Mouse (Mus musculus) CD4-positive, CD25-positive, alpha-beta regulatory T cell, adult 4 months (primary cell): ENCODE measurements around the gene Erc2. TPM values are rescaled to one million over a fixed set of nuclear protein-coding genes. Genes with fewer than 3 reads are reported as not detected.

Experiments
- ATAC-seq: one replicate; pipeline ENCODE4 v1.8.0; 2017
- polyA plus RNA-seq, 2 experiments: library from polyadenylated mRNA; unstranded; fragments of 100-300 nt; shearing (Covaris generic); gene quantifications; one replicate each; pipeline ENCODE4 v1.2.1; 2017

The Erc2 gene
- polyA plus RNA-seq, 2 experiments from 2014 or later: 0.38 TPM; not detected in 1

GRCm38 (mm10) chr14:28469696-28470095 is 847.5 kb downstream of the Erc2 start:
- ATAC-seq: no peak

GRCm38 (mm10) chr14:28470212-28470611 is 848.0 kb downstream of the Erc2 start:
- no peak for ATAC-seq

GRCm38 (mm10) chr14:28475012-28475411 is 852.8 kb downstream of the Erc2 start:
- no peak for ATAC-seq

- ATAC-seq: no peak
These were observed 853.2 kb downstream of the Erc2 start for GRCm38 (mm10) chr14:28475421-28475820.

- no peak for ATAC-seq
These were observed 854.5 kb downstream of the Erc2 start for GRCm38 (mm10) chr14:28476746-28477145.

GRCm38 (mm10) chr14:28480866-28481265 is 858.6 kb downstream of the Erc2 start:
- ATAC-seq: no peak

- no peak for ATAC-seq
These were observed 871.6 kb downstream of the Erc2 start for GRCm38 (mm10) chr14:28493806-28494205.

- ATAC-seq: no peak
These were observed 872.0 kb downstream of the Erc2 start for GRCm38 (mm10) chr14:28494273-28494672.

GRCm38 (mm10) chr14:28501216-28501878 is 879.1 kb downstream of the Erc2 start:
- ATAC-seq: no peak

- no peak for ATAC-seq
These were observed 881.0 kb downstream of the Erc2 start for GRCm38 (mm10) chr14:28503276-28503675.

GRCm38 (mm10) chr14:28504101-28505050 is 882.1 kb downstream of the Erc2 start, which contains the start of gene Wnt5a:
Gene Wnt5a (plus strand): TSS chr14:28504750.
- no peak for ATAC-seq

GRCm38 (mm10) chr14:28505051-28505585 is 882.9 kb downstream of the Erc2 start:
- no peak for ATAC-seq

- ATAC-seq: no peak
These were observed 883.6 kb downstream of the Erc2 start for GRCm38 (mm10) chr14:28505586-28506375.

- ATAC-seq: no peak
These were observed 884.2 kb downstream of the Erc2 start for GRCm38 (mm10) chr14:28506376-28506831.

- no peak for ATAC-seq
These were observed 884.8 kb downstream of the Erc2 start for GRCm38 (mm10) chr14:28507011-28507410.

- ATAC-seq: no peak
These were observed 885.2 kb downstream of the Erc2 start for GRCm38 (mm10) chr14:28507471-28507870.

GRCm38 (mm10) chr14:28508288-28509258 is 886.3 kb downstream of the Erc2 start:
- no peak for ATAC-seq

GRCm38 (mm10) chr14:28509441-28510340 is 887.5 kb downstream of the Erc2 start:
- no peak for ATAC-seq

- no peak for ATAC-seq
These were observed 888.3 kb downstream of the Erc2 start for GRCm38 (mm10) chr14:28510341-28511028.
